Mouse (Mus musculus): Measurements from ENCODE around the gene Bcar3.

DNA sequence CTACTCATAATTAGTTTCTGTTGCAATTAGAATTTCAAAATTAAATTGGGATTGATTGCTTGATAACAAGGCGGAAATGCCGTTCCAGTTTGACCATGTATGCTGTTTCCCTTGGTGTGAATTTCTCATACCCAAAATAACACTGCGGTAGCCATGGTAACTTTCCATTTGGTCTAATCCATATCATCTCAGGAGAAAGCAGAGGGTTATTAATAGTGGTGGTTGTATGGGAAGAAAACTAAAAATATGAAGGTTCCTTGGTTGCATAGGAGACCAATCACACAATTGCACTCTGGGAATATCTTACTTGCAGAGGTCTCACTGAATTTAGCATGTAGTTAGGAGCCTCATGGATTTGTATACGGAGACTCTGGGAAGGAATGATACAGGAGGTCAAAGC is 191.8 kb downstream of the Bcar3 start:
- no peak for TF ChIP-seq CTCF (IDR thresholded peaks at IDR 0.05; ENCODE audit: insufficient read depth, low read length)
- no peak for TF ChIP-seq POLR2A (IDR thresholded peaks at IDR 0.05; ENCODE audit: borderline replicate concordance, extremely low read depth, low read depth, low read length)

All from lung, adult 2 months (tissue).